ENCODE assay signal across 8 mouse cellular contexts in genomic region chr17:45523263-45523662, GRCm38 (mm10). TPM values are rescaled to one million over a fixed set of nuclear protein-coding genes. Genes with fewer than 3 reads are reported as not detected.
DNase-seq lines count a peak whose midpoint lies in the region; ATAC-seq lines count a peak whose summit lies in the region.

Gene Tcte1, plus strand, starts transcription at chr17:45523434.

- peak within 1 kb of the TSS; percentile 65 for H3K4me2 ChIP-seq in intestine, embryonic 16.5 days (ENCODE audit: low read depth, low read length)
- H3K4me2 ChIP-seq in midbrain, embryonic 13.5 days (replicated peaks): peak within 1 kb of the TSS; percentile 74

- H3K4me1 ChIP-seq in heart, embryonic 10.5 days: peaks cover 55% of the 10 kb centered on the region
- peaks cover 8% of the 10 kb centered on the region; the same call in 1 of the 2 replicates for H3K4me1 ChIP-seq in intestine, embryonic 16.5 days (ENCODE audit: control insufficient read depth, insufficient read depth, low read length)
- H3K4me1 ChIP-seq in midbrain, embryonic 13.5 days (replicated peaks): peaks cover 16% of the 10 kb centered on the region

- peaks cover 25% of the 10 kb centered on the region for H3K27me3 ChIP-seq in heart, embryonic 10.5 days (ENCODE audit: insufficient read depth, poor library complexity, severe bottlenecking)
- peaks cover 14% of the 10 kb centered on the region; the same call in 1 of the 2 replicates for H3K27me3 ChIP-seq in intestine, embryonic 16.5 days (replicated peaks; ENCODE audit: control insufficient read depth, insufficient read depth, low read length)
- H3K27me3 ChIP-seq in midbrain, embryonic 13.5 days: peaks cover 29% of the 10 kb centered on the region

- peak within 1 kb of the TSS; percentile 83 for H3K27ac ChIP-seq in heart, embryonic 10.5 days
- no peak within 1 kb of the TSS for H3K27ac ChIP-seq in intestine, embryonic 16.5 days (ENCODE audit: low read length)
- no peak within 1 kb of the TSS for H3K27ac ChIP-seq in midbrain, embryonic 13.5 days

- under 1% methylated on average over 21 of the region's 21 CpGs for whole genome bisulfite sequencing in heart, embryonic 10.5 days
- WGBS in intestine, embryonic 16.5 days: 2% methylated on average over 21 of the region's 21 CpGs
- WGBS in midbrain, embryonic 13.5 days: under 1% methylated on average over 21 of the region's 21 CpGs

- ATAC-seq in intestine, embryonic 16.5 days: peak; percentile 73
- peak; percentile 83 for ATAC-seq in midbrain, embryonic 13.5 days
- ATAC-seq in erythroid progenitor cell, adult 5-6 weeks (replicated peaks; ENCODE audit: low FRiP score, poor library complexity, severe bottlenecking): no peak

- peak within 1 kb of the TSS; percentile 60 for H3K9ac ChIP-seq in intestine, embryonic 16.5 days (ENCODE audit: low read depth, low read length)
- H3K9ac ChIP-seq in midbrain, embryonic 13.5 days (replicated peaks): peak within 1 kb of the TSS; percentile 68

- intact Hi-C loops in left cerebral cortex, postnatal 25 days (cut with DNase I): no loop called here

- no peaks in the 10 kb centered on the region for H3K9me3 ChIP-seq in heart, embryonic 10.5 days
- H3K9me3 ChIP-seq in intestine, embryonic 16.5 days (ENCODE audit: control insufficient read depth, low read length): no peaks in the 10 kb centered on the region
- no peaks in the 10 kb centered on the region for H3K9me3 ChIP-seq in midbrain, embryonic 13.5 days

- H3K4me3 ChIP-seq in heart, embryonic 10.5 days: peak within 1 kb of the TSS; percentile 63
- peak within 1 kb of the TSS; percentile 35 for H3K4me3 ChIP-seq in intestine, embryonic 16.5 days (ENCODE audit: low read length)
- H3K4me3 ChIP-seq in midbrain, embryonic 13.5 days (replicated peaks): peak within 1 kb of the TSS; percentile 44

- H3K36me3 ChIP-seq in heart, embryonic 10.5 days: peaks cover 28% of the 10 kb centered on the region
- H3K36me3 ChIP-seq in intestine, embryonic 16.5 days (ENCODE audit: control insufficient read depth, insufficient read depth, low read length): peaks cover 3% of the 10 kb centered on the region; the same call in 1 of the 2 replicates
- H3K36me3 ChIP-seq in midbrain, embryonic 13.5 days: peaks cover 25% of the 10 kb centered on the region

- no peak for DNase-seq in heart, embryonic 10.5 days (ENCODE audit: low spot score)
- no peak for DNase-seq in heart, adult 11 months
- DNase-seq in embryo, embryonic 11 days: peak; percentile 91
- DNase-seq in adipocyte (ENCODE audit: low spot score): no peak
- no peak for DNase-seq in left cerebral cortex, postnatal 25 days (ENCODE audit: low spot score in 2 of 2)

RNA-seq across cellular contexts. Expression of gene Tcte1, which starts in this region (rescaled TPM):
- polyA plus RNA-seq in heart, embryonic 10.5 days (2016; fragmentation: Nextera tagmentation; extraction: Ambion mirVana): 0.36 and 0.80 TPM in 2 replicates
- polyA plus RNA-seq in intestine, embryonic 16.5 days (2015; fragmentation: Nextera tagmentation; extraction: Ambion mirVana): 0.20 and 0.47 TPM in 2 replicates
- 2.6 and 2.7 TPM in 2 replicates for polyA plus RNA-seq in midbrain, embryonic 13.5 days (2015; fragmentation: Nextera tagmentation; extraction: Ambion mirVana)
- total RNA-seq in erythroid progenitor cell, adult 5-6 weeks (2015; ENCODE audit: low replicate concordance): not detected in 2 replicates
- total RNA-seq in erythroid progenitor cell, adult 5-6 weeks (2017; ENCODE audit: low replicate concordance): not detected in 2 replicates
- total RNA-seq in left cerebral cortex, postnatal 25 days (2021): 1 to 10 TPM; 1.1 to 1.3 TPM

Comparison
In these comparisons a context has a peak if more than half of its experiments do, and no peak if none do; other contexts are left out.
1. Peak in ATAC-seq, H3K4me3 ChIP-seq, H3K9ac ChIP-seq and H3K4me2 ChIP-seq in intestine, embryonic 16.5 days; RNA of the gene not detected or under 1 TPM.